Mouse (Mus musculus): Measurements from ENCODE around the gene Fam72a. TPM values are rescaled to one million over a fixed set of nuclear protein-coding genes. Genes with fewer than 3 reads are reported as not detected.
"Not testable (repeated sequence)": the region's sequence is repeated elsewhere in the genome, so short reads cannot be mapped to it uniquely, and the experiment has no call there.

Fam72a gene
- polyA plus RNA-seq, 1 experiment from 2014 or later, result 2.4 TPM

DNA sequence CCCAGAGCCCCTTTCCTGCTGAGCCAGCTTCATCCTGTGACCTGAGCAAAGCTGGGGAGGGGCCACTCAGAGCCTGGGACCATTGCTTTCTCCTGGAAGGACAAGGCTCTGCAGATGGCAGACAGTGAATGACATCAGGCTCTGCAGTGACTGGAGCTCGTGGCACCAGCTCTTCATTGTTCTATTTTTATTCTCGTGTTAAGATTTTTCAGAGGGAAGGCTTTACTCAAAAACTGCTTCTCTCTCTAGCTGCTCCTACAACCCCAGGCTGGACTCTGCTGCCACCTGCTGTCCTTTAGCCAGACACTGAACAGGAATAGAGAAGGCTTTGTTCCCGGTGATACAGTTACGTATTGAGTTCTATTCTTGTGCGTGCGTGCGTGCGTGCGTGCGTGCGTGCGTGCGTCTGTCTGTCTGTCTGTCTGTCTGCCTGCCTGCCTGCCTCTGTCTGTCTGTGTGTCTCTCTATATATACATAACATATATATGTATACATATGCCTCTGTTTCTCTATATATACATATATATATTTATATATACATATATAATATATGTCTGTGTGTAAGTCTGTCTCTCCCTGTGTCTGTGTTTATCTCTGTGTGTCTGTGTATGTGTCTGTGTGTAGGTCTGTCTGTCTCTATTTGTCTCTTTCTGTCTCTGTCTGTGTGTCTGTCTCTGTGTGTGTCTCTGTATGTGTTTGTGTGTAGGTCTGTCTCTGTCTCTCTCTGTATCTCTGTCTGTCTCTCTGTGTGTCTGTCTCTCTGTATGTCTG is 27.5 kb downstream of the Fam72a start:
- no peaks in the 10 kb centered on the region for H3K9me3 ChIP-seq
- peak overlapping the region; percentile 58 for H3K4me2 ChIP-seq
- H3K9ac ChIP-seq, result peak overlapping the region; percentile 67
- WGBS, result 10% methylated on average over 13 of the region's 13 CpGs
- H3K4me1 ChIP-seq, result peaks cover 5% of the 10 kb centered on the region
- ATAC-seq (ENCODE audit: extremely low read depth, insufficient number of reproducible peaks, low FRiP score, low TSS enrichment), result no peak
- H3K36me3 ChIP-seq, result no peaks in the 10 kb centered on the region
- H3K27me3 ChIP-seq (replicated peaks), result no peaks in the 10 kb centered on the region
- peak overlapping the region; percentile 82 for H3K27ac ChIP-seq (replicated peaks)
- H3K4me3 ChIP-seq, result 0 out of 2 replicates have a peak overlapping the region, but pooled peaks have one; percentile 22

DNA sequence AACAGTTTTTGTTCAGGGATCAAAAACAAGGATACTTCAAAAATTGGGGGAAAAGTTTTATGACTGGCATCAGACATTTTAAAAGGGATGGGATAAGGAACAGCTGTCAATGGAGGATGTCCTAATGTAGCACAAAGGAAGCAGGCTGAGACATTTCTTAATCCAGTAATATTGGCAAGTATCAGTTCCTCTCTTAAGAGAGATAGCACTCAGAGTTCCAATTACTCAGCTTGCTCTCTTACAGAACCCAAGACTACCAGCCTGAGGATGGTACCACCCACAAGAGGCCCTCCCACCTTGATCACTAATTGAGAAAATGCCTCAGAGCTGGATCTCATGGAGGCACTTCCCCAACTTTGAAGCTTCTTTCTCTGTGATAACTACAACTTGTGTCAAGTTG is 32.8 kb downstream of the Fam72a start:
- H3K36me3 ChIP-seq, result no peaks in the 10 kb centered on the region

DNA sequence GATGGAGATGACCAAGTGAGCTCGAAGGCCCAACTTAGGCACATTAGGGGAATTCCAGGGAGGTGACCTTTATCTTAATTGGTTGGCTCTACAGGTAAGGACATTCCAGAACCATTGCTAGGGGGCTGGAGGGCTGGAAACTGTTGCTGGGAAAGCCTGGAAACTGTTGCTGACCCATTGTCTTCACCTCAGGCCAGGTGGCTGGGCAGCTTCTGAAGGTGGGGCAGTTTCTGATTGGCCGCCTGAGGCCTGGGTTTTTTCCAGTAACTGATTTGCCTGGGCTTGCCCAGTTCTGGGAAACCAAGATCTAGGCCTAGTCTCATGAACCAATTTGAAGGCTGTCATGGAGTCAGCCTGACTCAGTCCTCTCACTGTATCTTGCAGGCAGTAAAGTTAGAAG is 34.4 kb downstream of the Fam72a start:
- no peak overlapping the region for H3K4me3 ChIP-seq
- H3K36me3 ChIP-seq, result no peaks in the 10 kb centered on the region
- no peak overlapping the region for H3K9ac ChIP-seq
- peaks cover 7% of the 10 kb centered on the region for H3K4me1 ChIP-seq
- ATAC-seq (ENCODE audit: extremely low read depth, insufficient number of reproducible peaks, low FRiP score, low TSS enrichment), result no peak
- H3K27ac ChIP-seq (replicated peaks), result no peak overlapping the region
- no peaks in the 10 kb centered on the region for H3K27me3 ChIP-seq (replicated peaks)
- H3K4me2 ChIP-seq, result no peak overlapping the region
- WGBS, result 76% methylated on average over 2 of the region's 2 CpGs
- H3K9me3 ChIP-seq, result no peaks in the 10 kb centered on the region

More for the DNA sequence above, 32.8 kb downstream of the Fam72a start:
- Histone ChIP-seq H3K4me1 (peaks cover 7% of the 10 kb centered on the region), H3K4me3 (no peak overlapping the region), H3K27me3 (replicated peaks) (no peaks in the 10 kb centered on the region), H3K9me3 (no peaks in the 10 kb centered on the region), H3K27ac (replicated peaks) (no peak overlapping the region), H3K4me2 (no peak overlapping the region), H3K9ac (no peak overlapping the region)
- no peak for ATAC-seq (ENCODE audit: extremely low read depth, insufficient number of reproducible peaks, low FRiP score, low TSS enrichment)

DNA sequence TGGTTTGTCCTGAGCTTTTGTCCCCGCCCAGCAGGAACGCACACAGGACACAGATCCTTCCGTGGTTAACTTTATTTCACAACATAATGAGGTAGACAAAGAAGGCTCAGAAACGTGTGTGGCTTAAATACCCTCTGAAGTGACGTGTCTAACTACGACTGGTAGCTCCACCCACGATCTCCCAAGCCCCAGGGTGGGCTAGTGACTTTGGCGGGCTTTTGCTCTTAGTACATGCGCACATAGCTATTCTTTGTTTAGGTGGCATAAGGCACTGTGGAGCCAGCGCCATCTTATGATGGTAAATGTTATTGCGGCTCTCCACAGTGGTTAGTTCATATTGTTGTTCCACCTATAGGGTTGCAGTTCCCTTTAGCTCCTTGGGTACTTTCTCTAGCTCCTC is 38.4 kb downstream of the Fam72a start:
- not testable (repeated sequence) for H3K4me3 ChIP-seq; H3K4me1 ChIP-seq; ATAC-seq (ENCODE audit: extremely low read depth, insufficient number of reproducible peaks, low FRiP score, low TSS enrichment); H3K27me3 ChIP-seq (replicated peaks); H3K27ac ChIP-seq (replicated peaks); H3K9me3 ChIP-seq; H3K36me3 ChIP-seq; H3K9ac ChIP-seq
- peak overlapping the region; percentile 40 for H3K4me2 ChIP-seq
- 47% methylated on average over 11 of the region's 11 CpGs for WGBS

DNA sequence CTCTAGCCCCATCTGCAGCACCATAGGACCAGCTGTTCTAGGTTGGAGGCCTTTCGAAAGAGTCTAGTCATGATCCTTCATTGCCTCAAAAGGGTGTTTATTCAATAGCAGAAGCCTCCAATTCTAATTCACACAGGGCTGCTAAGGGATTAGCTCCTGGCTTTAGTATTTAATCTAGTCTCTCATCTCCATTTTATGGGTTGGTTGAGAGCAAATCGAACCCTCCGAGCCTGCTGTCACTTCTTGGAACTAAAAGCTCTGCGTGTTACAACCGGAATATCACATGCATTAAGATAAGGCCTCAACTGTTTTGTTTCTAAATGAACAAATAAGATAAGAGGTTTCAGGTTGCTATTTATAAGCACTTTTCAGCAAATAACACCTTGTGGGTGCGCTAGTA is 42.0 kb downstream of the Fam72a start:
- WGBS, result 53% methylated on average over 6 of the region's 6 CpGs
- Histone ChIP-seq H3K9ac (no peak overlapping the region), H3K36me3 (no peaks in the 10 kb centered on the region), H3K27me3 (replicated peaks) (no peaks in the 10 kb centered on the region), H3K27ac (replicated peaks) (no peak overlapping the region), H3K4me3 (no peak overlapping the region), H3K4me1 (no peaks in the 10 kb centered on the region), H3K9me3 (no peaks in the 10 kb centered on the region), H3K4me2 (no peak overlapping the region)
- ATAC-seq (ENCODE audit: extremely low read depth, insufficient number of reproducible peaks, low FRiP score, low TSS enrichment), result no peak

DNA sequence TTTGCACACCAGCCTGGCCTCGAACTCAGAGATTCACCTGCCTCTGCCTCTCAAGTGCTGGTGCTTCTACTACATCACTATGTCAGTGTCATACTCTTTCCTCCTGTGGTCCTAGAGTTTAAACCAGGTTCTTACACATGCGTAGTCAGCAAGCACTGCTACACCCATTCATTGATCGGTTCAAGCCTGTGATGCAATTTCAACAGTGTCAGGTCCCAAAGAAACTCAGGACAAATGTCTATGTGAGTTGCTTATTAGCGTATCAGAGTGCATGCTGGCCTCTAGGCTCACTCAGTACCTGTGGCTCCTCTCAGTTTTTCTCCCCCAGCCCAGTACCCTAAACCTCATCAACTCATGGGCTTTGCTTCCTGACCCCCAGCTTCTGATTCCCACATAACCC is 42.7 kb downstream of the Fam72a start:
- ATAC-seq (ENCODE audit: extremely low read depth, insufficient number of reproducible peaks, low FRiP score, low TSS enrichment), result no peak
- H3K4me1 ChIP-seq, result no peaks in the 10 kb centered on the region
- 91% methylated on average over 4 of the region's 4 CpGs for WGBS

DNA sequence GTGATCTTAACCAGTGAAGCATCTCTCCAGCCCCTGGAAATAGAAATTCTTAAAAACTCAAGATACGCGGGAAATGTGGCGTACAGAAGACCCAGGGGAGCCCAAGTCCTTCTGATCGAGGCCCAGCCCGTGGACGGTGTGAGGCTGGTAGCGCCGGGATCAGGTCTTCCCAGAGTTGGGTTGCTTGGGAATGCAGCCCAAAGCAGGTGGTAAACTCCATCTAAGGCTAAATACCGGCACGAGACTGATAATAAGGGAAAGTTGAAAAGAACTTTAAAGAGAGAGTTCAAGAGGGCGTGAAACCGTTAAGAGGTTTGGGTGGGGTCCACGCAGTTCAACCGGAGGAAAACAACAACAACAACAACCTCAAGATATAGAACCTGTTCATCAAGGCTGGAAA is 46.0 kb downstream of the Fam72a start:
- no peaks in the 10 kb centered on the region for H3K27me3 ChIP-seq (replicated peaks)
- H3K27ac ChIP-seq (replicated peaks), result no peak overlapping the region
- no peak overlapping the region for H3K9ac ChIP-seq
- H3K9me3 ChIP-seq, result no peaks in the 10 kb centered on the region
- WGBS, result 84% methylated on average over 14 of the region's 14 CpGs
- H3K4me2 ChIP-seq, result no peak overlapping the region
- H3K36me3 ChIP-seq, result no peaks in the 10 kb centered on the region
- H3K4me3 ChIP-seq, result no peak overlapping the region
- ATAC-seq (ENCODE audit: extremely low read depth, insufficient number of reproducible peaks, low FRiP score, low TSS enrichment), result peak; percentile 61; the same call in 1 of the 2 replicates
- H3K4me1 ChIP-seq, result no peaks in the 10 kb centered on the region

More for the DNA sequence above, 42.7 kb downstream of the Fam72a start:
- no peaks in the 10 kb centered on the region for H3K9me3 ChIP-seq
- H3K27me3 ChIP-seq (replicated peaks), result no peaks in the 10 kb centered on the region
- H3K27ac ChIP-seq (replicated peaks), result no peak overlapping the region
- no peak overlapping the region for H3K4me2 ChIP-seq
- no peak overlapping the region for H3K4me3 ChIP-seq
- H3K36me3 ChIP-seq, result no peaks in the 10 kb centered on the region
- no peak overlapping the region for H3K9ac ChIP-seq

DNA sequence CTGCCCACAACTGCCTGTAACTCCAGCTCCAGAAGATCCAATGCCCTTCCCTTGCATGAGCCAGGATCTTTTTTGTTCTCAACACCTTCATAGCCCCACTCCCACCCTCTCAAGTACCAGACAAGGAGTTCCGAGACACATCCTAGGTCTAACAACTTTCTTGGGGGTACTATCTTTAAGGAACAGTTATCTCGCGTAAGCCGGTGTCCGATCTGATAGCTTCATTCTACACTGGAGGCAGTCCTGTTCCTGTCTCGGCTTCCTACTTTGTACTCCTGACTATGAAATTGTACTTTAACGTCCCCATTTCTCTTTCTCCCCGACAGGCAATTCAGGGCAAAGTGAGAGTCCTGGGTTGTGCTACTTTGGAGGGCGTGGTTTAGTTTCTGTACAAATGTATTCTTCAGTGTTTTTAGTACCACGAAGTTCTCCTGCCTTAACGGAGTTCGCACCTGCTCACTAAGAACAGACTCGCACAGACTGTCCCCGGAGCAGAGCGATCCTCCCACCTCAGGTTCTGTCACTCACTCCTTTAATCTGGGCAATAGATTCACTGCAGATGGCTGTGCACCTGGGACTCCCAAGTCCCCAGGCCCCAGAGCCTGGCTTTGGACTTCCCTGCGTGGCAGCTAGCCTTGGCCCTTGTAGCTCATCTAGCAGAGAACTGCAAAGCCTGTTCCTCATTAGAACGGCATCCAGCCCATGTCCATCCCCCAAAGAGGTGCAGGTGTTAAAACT is 51.4 kb downstream of the Fam72a start:
- Histone ChIP-seq H3K4me1 (peaks cover 13% of the 10 kb centered on the region), H3K27me3 (replicated peaks) (no peaks in the 10 kb centered on the region), H3K9me3 (no peaks in the 10 kb centered on the region), H3K4me2 (no peak overlapping the region), H3K27ac (replicated peaks) (no peak overlapping the region), H3K4me3 (no peak overlapping the region), H3K9ac (no peak overlapping the region), H3K36me3 (no peaks in the 10 kb centered on the region)
- 64% methylated on average over 17 of the region's 17 CpGs for WGBS
- ATAC-seq (ENCODE audit: extremely low read depth, insufficient number of reproducible peaks, low FRiP score, low TSS enrichment), result no peak

DNA sequence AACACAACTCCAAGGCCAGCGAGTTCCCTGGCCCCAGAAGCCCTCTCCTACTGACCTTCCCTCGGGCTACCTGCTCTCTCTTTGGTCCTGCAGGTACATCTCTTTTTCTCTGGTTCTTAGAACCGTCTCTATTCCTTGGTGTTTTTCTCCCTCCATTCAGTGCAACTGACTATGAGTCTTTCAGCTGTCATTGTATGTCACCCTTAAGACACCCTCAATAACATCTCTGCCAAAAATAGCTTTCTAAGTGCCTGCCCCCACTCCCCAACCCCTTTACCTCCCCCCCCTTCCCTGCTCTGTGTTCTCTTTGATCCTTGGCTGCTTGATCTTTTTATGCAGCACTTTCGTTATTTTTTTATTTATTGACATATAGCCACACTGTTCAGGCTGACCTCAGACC is 52.7 kb downstream of the Fam72a start:
- no peak overlapping the region for H3K9ac ChIP-seq
- no peak overlapping the region for H3K4me3 ChIP-seq
- no peak overlapping the region for H3K27ac ChIP-seq (replicated peaks)
- 40% methylated on average over 4 of the region's 4 CpGs for WGBS
- ATAC-seq (ENCODE audit: extremely low read depth, insufficient number of reproducible peaks, low FRiP score, low TSS enrichment), result no peak
- no peaks in the 10 kb centered on the region for H3K9me3 ChIP-seq
- no peak overlapping the region for H3K4me2 ChIP-seq
- no peaks in the 10 kb centered on the region for H3K27me3 ChIP-seq (replicated peaks)
- H3K4me1 ChIP-seq, result peaks cover 13% of the 10 kb centered on the region
- H3K36me3 ChIP-seq, result no peaks in the 10 kb centered on the region

DNA sequence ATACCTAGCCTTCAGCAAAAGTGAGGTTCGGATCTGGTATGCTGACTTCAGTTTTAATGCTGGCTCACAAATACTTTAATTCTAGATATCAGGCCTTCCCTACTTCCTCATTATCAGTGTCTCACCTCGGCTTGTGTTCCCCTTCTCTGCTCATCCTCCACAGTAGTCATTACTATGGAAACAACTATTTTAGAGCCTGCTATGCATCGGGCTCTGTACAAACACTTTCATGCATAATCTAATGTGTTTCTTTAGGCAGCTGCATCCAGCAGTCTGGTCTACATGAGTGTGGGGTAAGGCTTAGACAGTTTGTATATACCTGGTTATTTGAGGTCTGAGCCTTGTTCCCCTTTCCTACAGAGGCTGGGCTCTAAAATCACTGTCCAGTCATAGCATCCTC is 55.9 kb downstream of the Fam72a start:
- no peaks in the 10 kb centered on the region for H3K27me3 ChIP-seq (replicated peaks)
- H3K9me3 ChIP-seq, result no peaks in the 10 kb centered on the region
- H3K27ac ChIP-seq (replicated peaks), result no peak overlapping the region
- H3K4me1 ChIP-seq, result peaks cover 24% of the 10 kb centered on the region
- no peak for ATAC-seq (ENCODE audit: extremely low read depth, insufficient number of reproducible peaks, low FRiP score, low TSS enrichment)
- no peaks in the 10 kb centered on the region for H3K36me3 ChIP-seq
- no peak overlapping the region for H3K4me3 ChIP-seq
- 71% methylated on average over 3 of the region's 3 CpGs for WGBS
- H3K9ac ChIP-seq, result no peak overlapping the region
- no peak overlapping the region for H3K4me2 ChIP-seq

DNA sequence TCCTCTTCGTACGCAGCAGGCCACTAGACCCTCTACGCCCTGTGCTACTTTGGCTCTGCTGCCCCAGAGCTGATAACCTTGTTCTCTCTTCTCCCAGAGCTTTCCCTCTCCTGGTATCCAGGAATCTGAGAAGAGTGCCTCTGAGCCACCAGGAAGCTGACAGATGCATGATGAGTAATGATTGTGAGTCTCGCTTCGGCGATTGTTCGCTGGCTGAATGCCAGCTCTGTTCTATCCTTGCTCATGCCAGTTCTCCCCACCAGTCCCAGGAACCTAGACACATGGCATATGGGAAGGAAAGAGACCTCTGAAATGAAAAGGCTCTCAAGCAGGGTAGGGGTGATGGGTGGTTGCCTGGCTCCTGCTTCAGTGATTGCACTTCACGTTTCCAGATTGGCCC is 59.1 kb downstream of the Fam72a start:
- Histone ChIP-seq H3K4me2 (peak overlapping the region; percentile 33; the same call in 1 of the 2 replicates), H3K27ac (replicated peaks) (no peak overlapping the region), H3K9ac (peak overlapping the region; percentile 16; the same call in 1 of the 2 replicates), H3K4me1 (peaks cover 11% of the 10 kb centered on the region), H3K36me3 (no peaks in the 10 kb centered on the region), H3K27me3 (replicated peaks) (no peaks in the 10 kb centered on the region), H3K9me3 (0 out of 2 replicates have a peak, but pooled peaks cover under 1% of the 10 kb centered on the region), H3K4me3 (no peak overlapping the region)
- 27% methylated on average over 8 of the region's 8 CpGs for WGBS
- no peak for ATAC-seq (ENCODE audit: extremely low read depth, insufficient number of reproducible peaks, low FRiP score, low TSS enrichment)

All from heart, embryonic 13.5 days (tissue).